In the genomic region with DNA sequence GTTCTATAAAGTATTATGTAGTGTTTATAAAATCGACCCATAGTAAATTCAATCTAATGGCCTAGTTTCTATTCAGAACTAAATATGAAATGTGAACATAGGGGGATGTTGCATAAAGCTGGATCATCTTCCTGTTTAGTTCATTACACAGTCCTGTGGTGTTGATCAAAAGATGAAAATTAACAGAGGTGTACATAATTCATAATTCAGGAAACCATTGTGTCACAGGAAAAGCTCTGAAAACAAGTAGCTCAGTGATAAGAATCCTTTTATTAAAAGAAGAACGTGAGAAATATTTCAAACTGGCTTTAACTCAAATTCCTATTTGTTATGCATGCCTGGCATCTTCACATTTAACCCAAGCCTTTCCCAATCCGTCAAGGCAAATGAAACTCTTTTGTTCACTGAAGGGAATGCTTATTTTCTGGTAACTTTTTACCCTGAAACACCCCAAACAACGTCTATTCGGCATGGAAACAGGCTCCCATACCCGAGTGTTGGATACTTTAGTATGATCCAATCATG, we compare ENCODE assay signal across 10 mouse cellular contexts.
A peak's percentile ranks its signal among the peaks of the same experiment; 100 is the strongest.
DNase-seq lines count a peak whose midpoint lies in the region; ATAC-seq and TF ChIP-seq lines count a peak whose summit lies in the region.
"Had no signal": no experiment of that assay in that cellular context is flagged by ENCODE, and none has a peak within 500 bp of the region (broad histone marks: within the 10 kb centered on the region; RNA-seq: fewer than 3 reads in every experiment).

No protein-coding gene starts in this region.

- peak overlapping the region; percentile 49 for H3K27ac ChIP-seq in forebrain, embryonic 15.5 days (replicated peaks)
- no peak overlapping the region for H3K27ac ChIP-seq in forebrain, embryonic 11.5 days (ENCODE audit: low read depth, low read length)
- H3K27ac ChIP-seq in kidney, embryonic 15.5 days, result peak overlapping the region; percentile 46; the same call in 1 of the 2 replicates
- peak overlapping the region; percentile 50 for H3K27ac ChIP-seq in liver, embryonic 16.5 days (ENCODE audit: low read length)

- CTCF ChIA-PET in Patski (lab: Charles Lee), result interaction anchor here (0.7 to 3.4 kb wide), 5 partner anchors 9 to 20 kb away, joined by 3 to 15 read pairs (median 4); no protein-coding TSS in a partner anchor

- no peak overlapping the region for H3K9ac ChIP-seq in forebrain, embryonic 15.5 days (replicated peaks)
- no peak overlapping the region for H3K9ac ChIP-seq in forebrain, embryonic 11.5 days (ENCODE audit: low read length)
- H3K9ac ChIP-seq in kidney, embryonic 15.5 days, result no peak overlapping the region
- H3K9ac ChIP-seq in liver, embryonic 16.5 days (ENCODE audit: low read depth, low read length), result no peak overlapping the region

- no peaks in the 10 kb centered on the region for H3K27me3 ChIP-seq in forebrain, embryonic 15.5 days
- no peaks in the 10 kb centered on the region for H3K27me3 ChIP-seq in forebrain, embryonic 11.5 days (ENCODE audit: control insufficient read depth, insufficient read depth, low read length)
- H3K27me3 ChIP-seq in kidney, embryonic 15.5 days, result no peaks in the 10 kb centered on the region
- no peaks in the 10 kb centered on the region for H3K27me3 ChIP-seq in Patski
- no peaks in the 10 kb centered on the region for H3K27me3 ChIP-seq in liver, embryonic 16.5 days (ENCODE audit: control insufficient read depth, insufficient read depth, low read depth, low read length)

- no peak for ATAC-seq in forebrain, embryonic 15.5 days (replicated peaks)
- no peak for ATAC-seq in forebrain, embryonic 11.5 days (replicated peaks; ENCODE audit: low FRiP score)
- no peak for ATAC-seq in kidney, embryonic 15.5 days (replicated peaks; ENCODE audit: low FRiP score)
- ATAC-seq in Patski, result peak; percentile 17
- ATAC-seq in liver, embryonic 16.5 days (ENCODE audit: low read depth), result no peak
- ATAC-seq: inflammation-experienced regulatory T-cells, adult 6 months had no signal

- TF ChIP-seq CTCF in Patski (IDR thresholded peaks at IDR 0.05), result no peak

- no peak for DNase-seq in forebrain, embryonic 11.5 days (ENCODE audit: low spot score)
- no peak for DNase-seq in kidney, adult 9 months
- DNase-seq in Patski (ENCODE audit: low read depth, low spot score), result no peak
- no peak for DNase-seq in ovary, postnatal 10 days (ENCODE audit: low spot score)
- no peak for DNase-seq in spleen, adult 18-20 months

- H3K4me3 ChIP-seq in forebrain, embryonic 15.5 days, result no peak overlapping the region
- no peak overlapping the region for H3K4me3 ChIP-seq in forebrain, embryonic 11.5 days (ENCODE audit: low read depth, low read length)
- H3K4me3 ChIP-seq in kidney, embryonic 15.5 days (replicated peaks), result no peak overlapping the region
- H3K4me3 ChIP-seq in liver, embryonic 16.5 days (ENCODE audit: low read depth, low read length), result no peak overlapping the region
- H3K4me3 ChIP-seq: erythroblast, embryonic 14.5 days had no signal

- H3K4me2 ChIP-seq in forebrain, embryonic 15.5 days (replicated peaks), result no peak overlapping the region
- no peak overlapping the region for H3K4me2 ChIP-seq in forebrain, embryonic 11.5 days (ENCODE audit: low read depth, low read length, severe bottlenecking)
- no peak overlapping the region for H3K4me2 ChIP-seq in kidney, embryonic 15.5 days
- H3K4me2 ChIP-seq in liver, embryonic 16.5 days (ENCODE audit: low read depth, low read length), result no peak overlapping the region

- no peaks in the 10 kb centered on the region for H3K36me3 ChIP-seq in forebrain, embryonic 15.5 days
- no peaks in the 10 kb centered on the region for H3K36me3 ChIP-seq in forebrain, embryonic 11.5 days (ENCODE audit: control insufficient read depth, insufficient read depth, low read length)
- H3K36me3 ChIP-seq in kidney, embryonic 15.5 days, result no peaks in the 10 kb centered on the region
- H3K36me3 ChIP-seq in liver, embryonic 16.5 days (ENCODE audit: control insufficient read depth, insufficient read depth), result no peaks in the 10 kb centered on the region

- WGBS in forebrain, embryonic 15.5 days, result 43% methylated on average over 6 of the region's 6 CpGs
- 65% methylated on average over 6 of the region's 6 CpGs for WGBS in forebrain, embryonic 11.5 days
- 59% methylated on average over 6 of the region's 6 CpGs for WGBS in kidney, embryonic 15.5 days
- 39% methylated on average over 6 of the region's 6 CpGs for WGBS in liver, embryonic 16.5 days (ENCODE audit: insufficient replicate concordance)

- in situ Hi-C loops in Patski (cut with MboI; ENCODE audit: low pct_unique_long_range_greater_than_20kb), result no loop called here

- POLR2A ChIA-PET in Patski (lab: Charles Lee), result no interaction called here

- H3K4me1 ChIP-seq in forebrain, embryonic 15.5 days, result peaks cover 15% of the 10 kb centered on the region
- H3K4me1 ChIP-seq in forebrain, embryonic 11.5 days (replicated peaks; ENCODE audit: control insufficient read depth, insufficient read depth, low read length), result no peaks in the 10 kb centered on the region
- H3K4me1 ChIP-seq in kidney, embryonic 15.5 days, result peaks cover 16% of the 10 kb centered on the region
- H3K4me1 ChIP-seq in liver, embryonic 16.5 days (ENCODE audit: control insufficient read depth, low read depth, low read length), result peaks cover 5% of the 10 kb centered on the region

- H3K9me3 ChIP-seq in forebrain, embryonic 15.5 days, result no peaks in the 10 kb centered on the region
- no peaks in the 10 kb centered on the region for H3K9me3 ChIP-seq in forebrain, embryonic 11.5 days (ENCODE audit: control insufficient read depth, low read length)
- H3K9me3 ChIP-seq in kidney, embryonic 15.5 days (replicated peaks), result no peaks in the 10 kb centered on the region
- H3K9me3 ChIP-seq in liver, embryonic 16.5 days (replicated peaks; ENCODE audit: control insufficient read depth, low read length), result no peaks in the 10 kb centered on the region
